Mouse (Mus musculus) spleen, postnatal 36 days (tissue): ENCODE results near the gene Skint4.

ENCODE experiments used
- DNase-seq, 2 experiments: peaks; one replicate each; pipeline ENCODE4 v3.0.0; 2022; ENCODE audit warnings: low spot score in 2 of 2, mixed read lengths in 1 of 2

Skint4 gene

GRCm38 (mm10) chr4:112071716-112072115 is at the start of gene Skint4:
Gene Skint4, plus strand, starts transcription at chr4:112072016.
- no peak for DNase-seq
